Mouse (Mus musculus) embryo, embryonic 10 days (tissue): Measurements from ENCODE around the gene Plbd2.
"Not testable (repeated sequence)": the region's sequence is repeated elsewhere in the genome, so short reads cannot be mapped to it uniquely, and the experiment has no call there.

Experiments used
- DNase-seq: peaks from one replicate; pipeline ENCODE4 v3.0.0-alpha.2; 2015; ENCODE audit warnings: low spot score

The Plbd2 gene

DNA sequence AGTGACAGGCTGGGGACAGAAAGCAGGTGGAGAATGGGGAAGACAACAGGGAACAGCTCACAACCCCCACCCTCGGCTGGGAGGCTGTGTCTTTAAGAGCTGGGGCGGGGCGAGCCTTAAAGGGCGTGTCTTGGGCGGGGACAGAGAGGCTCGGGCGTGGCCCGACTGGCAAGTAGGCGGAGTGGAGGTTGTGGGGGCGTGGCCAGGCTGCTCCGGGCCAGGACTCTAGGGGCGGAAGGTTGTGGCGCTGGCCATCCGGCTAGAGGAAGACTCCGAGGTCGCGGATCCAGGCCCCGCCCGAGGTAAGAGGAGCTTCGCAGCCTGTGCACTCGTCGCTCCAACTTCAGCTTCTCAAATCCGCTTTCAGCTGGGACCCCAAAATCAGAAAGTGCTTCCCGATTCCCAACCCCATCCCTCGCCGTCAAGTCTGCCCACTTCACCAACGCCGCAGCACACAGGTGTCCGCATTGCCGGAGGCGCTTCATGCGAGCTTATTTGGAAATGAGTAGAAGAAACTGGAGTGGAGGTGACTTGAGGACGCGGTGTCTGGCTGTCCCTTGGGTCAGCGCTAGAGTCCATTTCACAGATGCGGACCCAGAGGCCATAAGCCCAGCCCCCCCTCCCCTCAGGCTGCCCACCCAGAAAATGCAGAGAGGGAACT, 7.7 kb upstream of the Plbd2 start, which contains the start of gene Slc8b1:
Gene Slc8b1 (plus strand): TSS at position 187 of the 661 bp plus-strand sequence.
- DNase-seq, result peak; percentile 97

DNA sequence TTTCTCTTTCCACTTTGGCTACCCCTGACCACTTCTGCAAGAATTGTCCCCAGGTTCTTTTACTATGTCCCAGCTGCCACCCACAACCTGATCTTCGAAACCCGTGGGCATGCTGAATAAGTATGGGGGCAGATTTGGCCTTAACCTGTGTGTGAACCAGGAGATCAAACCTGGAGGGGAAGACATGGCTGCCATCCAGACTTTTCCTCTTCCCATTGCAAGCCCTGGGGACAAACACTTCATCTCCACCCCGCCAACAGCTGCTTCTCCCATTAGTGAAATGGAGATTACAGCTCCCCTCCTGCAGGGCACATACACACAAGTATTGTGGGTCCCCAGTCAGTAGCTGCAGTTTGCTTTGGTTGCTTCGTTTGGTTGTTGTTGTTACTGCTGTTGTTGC, 3.9 kb upstream of the Plbd2 start:
- DNase-seq, result no peak

DNA sequence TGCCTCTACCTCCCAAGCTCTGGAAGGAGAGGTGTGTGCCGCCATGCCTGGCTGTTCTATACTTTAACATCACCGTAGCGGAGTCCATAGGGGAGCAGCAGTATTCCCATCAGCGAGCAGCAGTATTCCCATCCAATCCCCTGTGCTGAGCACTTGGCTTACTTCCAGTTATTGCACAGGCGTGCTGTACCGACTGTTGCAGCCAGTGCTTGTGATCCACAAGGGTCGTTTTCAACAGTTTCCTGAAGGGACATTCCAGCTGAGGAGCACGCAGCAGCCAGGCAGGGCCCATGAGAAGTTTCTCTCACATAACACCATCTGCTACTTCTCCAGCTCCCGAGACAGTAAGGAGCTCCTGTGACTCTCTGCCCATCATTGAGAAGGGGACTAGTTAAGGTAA, 3.1 kb upstream of the Plbd2 start:
- DNase-seq, result no peak

- DNase-seq, result no peak
Observed at GRCm38 (mm10) chr5:120505781-120506180, 2.4 kb upstream of the Plbd2 start.

DNA sequence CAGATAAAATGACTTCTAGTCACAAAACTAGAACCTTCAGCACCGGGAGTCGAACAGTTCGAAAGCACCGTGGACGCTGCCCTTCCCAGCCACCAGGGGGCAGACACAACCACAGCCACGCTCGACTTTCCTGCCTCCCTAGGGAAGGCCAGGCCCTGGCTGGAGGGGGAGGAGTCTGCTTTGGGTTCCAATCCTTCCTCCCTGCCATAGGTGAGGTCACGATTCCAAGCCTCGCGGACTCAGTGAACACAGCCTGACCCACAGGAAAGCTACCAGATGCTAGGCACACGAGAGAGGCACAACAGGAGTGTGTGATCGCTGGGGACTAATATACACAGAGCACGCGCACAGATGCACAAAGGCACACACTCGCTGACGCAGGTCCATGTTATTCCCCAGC, 1.9 kb upstream of the Plbd2 start:
- DNase-seq, result peak; percentile 90

DNA sequence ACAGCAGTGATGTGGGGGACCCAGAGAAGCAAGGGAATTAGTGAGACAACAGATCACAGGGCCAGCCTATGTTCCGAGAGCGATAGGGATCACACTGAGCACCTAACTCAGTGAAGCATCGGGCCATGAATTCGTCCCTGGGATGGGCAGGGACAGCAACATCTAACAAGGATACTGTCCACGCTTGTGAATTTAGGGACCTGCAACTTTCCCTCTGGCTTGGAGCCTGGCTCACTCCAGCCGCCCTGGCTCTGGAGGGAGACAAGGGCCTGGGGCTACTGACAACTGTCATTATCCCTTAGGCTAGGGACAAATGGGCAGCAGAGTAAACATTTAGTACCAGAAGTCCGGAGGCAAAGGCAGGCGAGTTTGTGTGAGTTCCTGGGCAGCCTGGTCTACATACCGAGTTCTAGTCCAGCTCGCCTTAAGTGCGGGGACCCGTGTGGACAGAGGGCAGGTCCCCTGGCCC, 716 bp downstream of the Plbd2 start:
- no peak for DNase-seq

DNA sequence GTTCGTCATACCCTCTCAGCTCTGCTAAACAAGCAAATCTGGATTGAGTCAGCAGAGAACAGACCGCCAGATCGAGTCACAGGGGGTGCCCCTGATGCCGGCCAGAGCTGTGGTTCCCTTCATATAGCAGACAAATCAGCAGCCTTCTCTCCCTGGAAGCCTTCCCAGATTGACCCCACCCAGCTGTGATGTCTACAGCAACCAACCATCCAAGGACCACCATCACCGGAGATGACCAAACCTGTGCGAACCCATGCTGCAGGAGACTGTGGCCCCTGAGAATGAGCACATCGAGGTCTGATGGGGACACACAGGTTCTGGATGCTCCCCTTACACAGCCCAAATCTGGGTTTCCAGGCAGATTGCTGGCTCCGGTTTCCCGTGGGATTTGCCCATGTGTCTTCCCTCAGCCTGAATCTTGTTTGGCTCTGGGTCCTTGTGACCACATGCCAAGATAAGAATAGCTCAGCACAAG, 1.2 kb downstream of the Plbd2 start:
- DNase-seq, result no peak

DNA sequence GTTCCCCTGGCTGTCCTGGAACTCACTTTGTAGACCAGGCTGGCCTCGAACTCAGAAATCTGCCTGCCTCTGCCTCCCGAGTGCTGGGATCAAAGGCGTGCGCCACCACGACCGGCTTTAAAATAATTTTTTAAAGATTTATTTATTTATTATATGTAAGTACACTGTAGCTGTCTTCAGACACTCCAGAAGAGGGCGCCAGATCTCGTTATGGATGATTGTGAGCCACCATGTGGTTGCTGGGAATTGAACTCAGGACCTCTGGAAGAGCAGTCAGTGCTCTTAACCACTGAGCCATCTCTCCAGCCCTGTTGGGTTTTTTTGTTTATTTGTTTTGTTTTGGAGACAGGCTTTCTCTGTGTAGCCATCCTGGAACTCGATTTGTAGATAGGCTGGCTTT, 2.8 kb downstream of the Plbd2 start:
- not testable (repeated sequence) for DNase-seq

- no peak for DNase-seq
Observed at GRCm38 (mm10) chr5:120499202-120499601, 4.2 kb downstream of the Plbd2 start.

DNA sequence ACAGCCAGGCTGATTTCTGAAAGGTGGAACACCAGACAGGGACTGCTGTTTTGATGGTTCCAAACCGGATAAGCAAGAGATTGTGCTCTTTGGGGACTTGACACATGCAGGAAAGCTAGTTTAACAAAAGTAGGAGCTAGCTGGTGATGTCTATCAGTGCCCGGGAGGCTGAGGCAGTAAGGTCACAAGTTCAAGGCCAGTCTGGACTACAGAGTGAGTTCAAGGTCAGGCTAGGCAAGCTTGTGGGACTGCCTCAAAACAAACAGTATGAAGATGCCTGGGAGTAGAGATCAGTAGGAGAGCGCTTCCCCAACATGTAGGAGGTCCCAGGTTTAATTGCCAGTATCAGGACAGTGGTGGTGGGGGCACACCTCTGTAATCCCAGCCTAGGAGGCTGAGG, 6.4 kb downstream of the Plbd2 start:
- DNase-seq, result no peak

- DNase-seq, result no peak
Observed at GRCm38 (mm10) chr5:120495703-120496226, 7.7 kb downstream of the Plbd2 start.

- DNase-seq, result no peak
Observed at GRCm38 (mm10) chr5:120495064-120495702, 8.2 kb downstream of the Plbd2 start.

DNA sequence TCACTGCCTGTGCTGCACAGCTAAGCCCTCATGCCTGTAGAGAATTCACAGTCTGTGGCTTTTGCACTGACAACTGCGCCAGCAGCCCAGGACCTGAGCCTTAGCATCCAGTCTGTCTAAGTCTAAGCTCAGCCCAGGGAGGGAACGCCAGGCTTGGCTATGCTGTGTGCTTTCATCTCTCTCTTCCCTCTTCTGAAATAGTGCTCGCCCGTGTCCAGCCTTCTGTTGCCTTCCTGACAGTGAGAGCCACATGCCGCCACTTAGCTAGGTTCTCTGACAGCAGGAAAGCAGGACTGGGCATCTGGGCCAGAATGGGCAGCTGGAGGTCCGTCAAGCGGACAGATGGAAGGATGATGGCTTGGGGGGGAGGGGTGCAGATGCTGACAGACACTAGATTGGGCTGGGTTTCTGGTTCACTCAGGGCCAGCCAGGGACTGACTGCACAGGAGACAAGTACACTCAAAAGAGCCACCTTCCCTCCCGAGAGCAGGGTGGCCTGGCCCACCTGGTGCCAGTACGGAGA, 9.5 kb downstream of the Plbd2 start:
- no peak for DNase-seq

DNA sequence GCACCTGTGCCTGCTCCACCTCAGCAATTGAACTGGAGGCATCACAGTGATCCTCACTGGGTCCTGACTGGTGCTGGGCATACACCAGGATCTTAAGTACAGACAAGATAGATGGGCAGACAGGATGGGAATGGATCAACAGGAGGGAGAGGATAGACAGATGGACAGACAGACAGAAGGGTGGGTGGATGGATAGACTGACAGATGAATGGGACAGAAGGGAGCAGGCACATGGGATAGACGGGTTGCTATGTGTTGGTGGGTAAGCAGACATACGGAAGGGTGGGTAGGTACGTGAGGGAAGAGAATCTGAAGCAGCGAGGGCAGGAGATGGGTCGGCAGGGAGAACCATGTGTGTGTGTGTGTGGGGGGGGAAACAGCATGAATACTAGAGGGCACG, 10.0 kb downstream of the Plbd2 start:
- DNase-seq, result no peak

DNA sequence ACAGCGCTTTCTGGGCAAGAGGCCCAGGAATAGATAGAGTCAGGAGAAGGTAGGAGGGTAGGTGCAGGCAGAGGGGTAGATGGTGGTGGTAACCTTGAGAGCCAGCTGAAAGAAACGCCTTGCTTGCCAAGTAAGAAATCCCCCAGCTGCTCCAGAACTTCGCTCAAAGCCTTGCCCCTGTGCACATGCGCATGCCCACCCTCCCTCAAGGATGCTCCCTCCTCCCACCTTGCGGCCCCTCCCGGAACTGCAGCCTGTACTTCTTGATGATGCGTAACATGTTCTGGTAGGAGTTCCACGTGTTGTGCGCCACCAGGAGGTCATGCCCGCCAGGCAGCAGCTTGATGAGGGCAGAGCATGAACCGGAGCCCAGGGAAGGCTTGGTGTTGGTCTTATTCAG, 11.0 kb downstream of the Plbd2 start:
- DNase-seq, result peak; percentile 66

GRCm38 (mm10) chr5:120490679-120491192, 12.7 kb downstream of the Plbd2 start:
- no peak for DNase-seq

- no peak for DNase-seq
Observed at GRCm38 (mm10) chr5:120487844-120488243, 15.6 kb downstream of the Plbd2 start.

GRCm38 (mm10) chr5:120483399-120483798, 20.0 kb downstream of the Plbd2 start:
- no peak for DNase-seq

- DNase-seq, result no peak
Observed at GRCm38 (mm10) chr5:120481205-120481604, 22.2 kb downstream of the Plbd2 start.

- no peak for DNase-seq
Observed at GRCm38 (mm10) chr5:120479538-120479937, 23.9 kb downstream of the Plbd2 start.

- DNase-seq, result no peak
Observed at GRCm38 (mm10) chr5:120477993-120478392, 25.4 kb downstream of the Plbd2 start.

DNA sequence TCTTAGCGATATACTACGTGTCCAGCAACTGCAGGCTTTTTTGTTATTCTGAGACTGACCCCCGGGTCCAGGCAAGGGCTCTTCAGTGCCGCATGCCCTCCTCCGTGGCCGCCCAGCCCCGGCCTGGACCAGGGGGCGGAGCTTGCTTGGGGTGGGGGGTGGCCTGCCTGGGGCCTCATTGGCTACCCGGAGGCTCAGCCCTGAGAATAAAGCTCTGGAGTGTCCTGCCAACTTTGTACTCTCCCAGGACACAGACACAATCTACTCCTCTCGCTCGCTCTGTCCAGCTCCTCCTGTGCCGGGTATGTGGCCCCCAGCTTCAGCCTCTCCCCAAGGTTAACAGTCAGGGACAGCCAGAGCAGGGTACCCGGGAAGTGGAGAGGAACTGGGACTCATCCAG, 27.1 kb downstream of the Plbd2 start, which contains the start of gene Sds:
Gene Sds (plus strand): TSS at position 231 of the 400 bp plus-strand sequence.
- no peak for DNase-seq

DNA sequence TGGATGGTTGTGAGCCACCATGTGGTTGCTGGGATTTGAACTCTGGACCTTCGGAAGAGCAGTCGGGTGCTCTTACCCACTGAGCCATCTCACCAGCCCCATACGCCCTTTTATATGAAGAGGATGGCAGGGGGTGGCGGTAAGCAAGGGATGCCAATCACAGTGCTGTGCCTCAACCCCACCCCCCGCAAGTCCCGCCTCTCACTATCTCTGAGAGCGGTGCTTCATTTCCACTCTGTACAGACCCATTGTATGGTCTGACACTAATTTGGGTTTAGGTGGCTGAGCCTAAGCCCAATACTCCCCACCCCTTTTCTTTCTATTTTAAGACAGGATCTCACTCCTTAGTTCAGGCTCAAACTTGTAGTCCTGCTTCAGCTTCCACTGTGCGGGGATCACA, 27.6 kb downstream of the Plbd2 start:
- no peak for DNase-seq
